Mouse (Mus musculus) brain, embryonic 14.5 days (tissue): Measurements from ENCODE around the gene Pabpc4. TPM values are rescaled to one million over a fixed set of nuclear protein-coding genes. Genes with fewer than 3 reads are reported as not detected.
"Not testable (repeated sequence)": the region's sequence is repeated elsewhere in the genome, so short reads cannot be mapped to it uniquely, and the experiment has no call there.

ENCODE experiments used
- DNase-seq: peaks from one replicate; pipeline ENCODE4 v3.0.0-alpha.2; 2011; ENCODE audit warnings: low read depth
- CTCF ChIP-seq: fragments of 200-500 bp; IDR thresholded peaks from 2 replicates; pipeline ENCODE4 v1.5.1; 2012; ENCODE audit warnings: inconsistent platforms, mild to moderate bottlenecking, moderate library complexity, borderline replicate concordance; ENCODE audit not compliant: insufficient read depth, insufficient read length; ENCODE audit errors: extremely low read depth
- POLR2A ChIP-seq: fragments of 200-500 bp; IDR thresholded peaks from 2 replicates; pipeline ENCODE4 v1.6.1; 2012; ENCODE audit warnings: mild to moderate bottlenecking, inconsistent platforms, borderline replicate concordance; ENCODE audit not compliant: poor library complexity, insufficient read depth, insufficient read length, severe bottlenecking; ENCODE audit errors: extremely low read depth
- polyA plus RNA-seq: library from polyadenylated mRNA; depleted of rRNA; stranded (reverse); fragments of >200 nt; gene quantifications from 2 replicates; pipeline ENCODE4 v1.2.3, GENCODE M21; 2012

Pabpc4 gene
- polyA plus RNA-seq, 1 experiment, result 85.0 TPM

DNA sequence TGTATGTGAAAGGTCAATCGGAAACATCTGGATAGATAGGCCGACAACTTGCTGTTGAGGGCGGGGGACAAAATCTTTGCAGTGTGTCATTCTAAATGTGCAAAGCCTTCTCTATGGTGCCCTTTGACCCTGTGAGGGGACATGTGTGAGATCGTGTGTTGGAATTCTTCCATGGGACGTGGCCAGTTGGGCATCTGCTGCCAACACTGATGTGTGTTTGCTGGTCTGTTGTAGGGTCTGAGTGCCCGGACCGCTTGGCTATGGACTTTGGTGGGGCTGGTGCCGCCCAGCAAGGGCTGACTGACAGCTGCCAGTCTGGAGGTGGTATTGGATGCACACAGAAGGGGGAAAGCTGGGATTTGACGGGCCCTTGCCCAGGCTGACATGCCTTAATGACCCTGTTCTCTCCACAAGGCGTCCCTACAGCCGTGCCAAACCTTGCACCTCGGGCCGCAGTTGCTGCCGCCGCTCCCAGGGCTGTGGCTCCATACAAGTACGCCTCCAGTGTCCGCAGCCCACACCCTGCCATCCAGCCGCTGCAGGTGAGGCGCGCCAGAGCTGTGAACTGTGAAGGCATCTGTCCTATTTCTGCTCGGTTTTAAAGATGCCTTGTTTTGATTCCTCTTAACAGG, 33.5 kb downstream of the Pabpc4 start:
- TF ChIP-seq POLR2A, result no peak
- no peak for TF ChIP-seq CTCF
- DNase-seq, result no peak

DNA sequence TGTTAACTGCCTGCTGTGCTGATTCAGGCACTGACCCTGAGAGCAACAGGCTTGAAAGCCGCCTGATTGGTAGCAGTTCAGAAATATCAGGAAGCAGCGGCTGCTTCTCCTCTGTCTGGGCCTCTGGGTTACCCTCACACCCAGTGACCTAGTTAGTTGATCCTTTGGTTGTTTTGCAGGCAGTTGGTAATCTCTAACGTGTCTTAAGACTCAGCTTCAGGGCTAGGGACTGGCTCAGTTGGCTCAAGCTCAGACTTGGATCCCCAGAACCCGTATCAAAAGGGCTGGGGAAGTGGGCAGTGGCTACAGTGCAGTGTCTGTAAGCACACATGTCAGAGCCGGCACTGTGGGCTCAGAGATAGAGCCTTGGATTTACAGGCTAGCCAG, 34.0 kb downstream of the Pabpc4 start:
- TF ChIP-seq CTCF, result no peak
- no peak for TF ChIP-seq POLR2A
- no peak for DNase-seq

DNA sequence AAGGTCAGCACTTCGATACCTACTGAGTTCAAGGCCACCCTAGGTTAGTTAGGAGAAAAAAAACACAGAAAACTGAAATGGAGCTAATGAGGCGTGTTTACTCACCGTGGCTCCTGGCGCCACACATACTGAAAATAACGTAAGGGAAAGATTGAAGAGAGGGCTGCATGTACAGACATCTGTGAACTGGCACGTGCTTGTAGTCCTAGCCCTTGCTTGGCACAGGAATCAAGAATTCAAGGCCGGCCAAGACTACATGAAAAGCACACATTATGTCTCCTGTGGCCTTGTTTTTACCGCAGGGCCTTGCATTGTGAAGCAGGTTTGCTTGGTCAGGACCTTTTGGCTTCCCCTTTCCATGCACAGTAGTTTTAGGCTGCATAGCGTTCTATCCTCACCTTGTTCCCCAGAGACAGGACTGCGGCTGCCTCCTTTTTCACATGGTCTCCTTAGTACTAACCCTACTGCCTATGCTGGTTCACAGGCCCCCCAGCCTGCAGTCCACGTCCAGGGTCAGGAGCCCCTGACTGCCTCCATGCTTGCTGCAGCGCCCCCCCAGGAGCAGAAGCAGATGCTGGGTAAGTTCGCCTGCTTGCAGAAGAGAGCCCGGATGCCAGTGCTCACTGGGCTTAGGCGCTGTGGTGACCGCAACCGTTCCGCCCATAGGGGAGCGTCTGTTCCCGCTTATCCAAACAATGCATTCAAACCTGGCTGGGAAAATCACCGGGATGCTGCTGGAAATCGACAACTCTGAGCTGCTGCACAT, 35.2 kb downstream of the Pabpc4 start:
- no peak for DNase-seq

DNA sequence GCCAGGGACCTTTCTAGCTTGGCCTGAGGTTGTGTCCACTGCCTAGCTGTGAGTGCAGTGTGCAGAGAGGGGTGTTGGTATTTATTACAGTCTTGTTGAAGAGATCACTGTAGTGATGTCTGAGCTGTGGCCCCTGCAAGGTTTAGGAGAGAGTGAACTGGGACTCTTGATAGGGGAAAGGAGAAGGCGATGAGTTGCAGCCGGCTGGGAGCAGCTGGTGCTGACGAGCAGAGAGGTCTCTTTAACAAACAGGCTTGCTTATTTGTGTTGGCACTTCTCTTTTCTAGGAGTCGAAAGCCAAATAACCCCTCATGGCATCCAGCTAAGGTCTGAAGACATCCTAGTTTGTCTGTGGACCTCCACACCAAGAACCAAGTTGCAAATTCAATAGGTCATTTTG, 36.1 kb downstream of the Pabpc4 start:
- DNase-seq, result no peak
- TF ChIP-seq POLR2A (no peak), CTCF (no peak)

More for the DNA sequence above, 35.2 kb downstream of the Pabpc4 start:
- TF ChIP-seq POLR2A, result no peak
- no peak for TF ChIP-seq CTCF

- DNase-seq, result peak; percentile 19
- TF ChIP-seq CTCF (no peak), POLR2A (no peak)
These were observed 37.0 kb downstream of the Pabpc4 start for GRCm38 (mm10) chr4:123298980-123299670.

GRCm38 (mm10) chr4:123305789-123306188, 43.6 kb downstream of the Pabpc4 start:
- DNase-seq, result peak; percentile 57
- TF ChIP-seq CTCF (peak; percentile 71), POLR2A (no peak)

- peak; percentile 9 for DNase-seq
- TF ChIP-seq POLR2A (no peak), CTCF (no peak)
These were observed 44.8 kb downstream of the Pabpc4 start for GRCm38 (mm10) chr4:123306999-123307398.

DNA sequence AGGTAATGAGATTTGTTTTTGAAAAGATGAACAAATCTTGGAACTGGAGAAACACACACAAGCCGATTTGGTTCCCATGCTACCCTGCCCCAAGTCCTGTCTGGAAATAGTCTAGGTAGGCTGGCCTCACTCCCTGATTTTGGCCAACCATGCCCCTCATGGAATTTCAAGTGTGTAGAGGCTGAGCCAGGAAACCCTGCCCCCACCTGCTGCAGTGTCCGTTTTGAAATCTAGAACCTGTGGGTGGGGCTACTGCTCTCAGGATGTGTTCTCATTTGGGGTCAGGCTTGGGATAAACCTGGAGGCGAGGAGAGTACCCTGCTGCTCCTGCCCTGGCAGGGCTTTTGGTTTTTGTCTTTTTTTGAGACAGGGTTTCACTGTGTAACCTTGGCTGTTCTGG, 46.1 kb downstream of the Pabpc4 start:
- no peak for DNase-seq
- TF ChIP-seq CTCF, result no peak
- TF ChIP-seq POLR2A, result no peak

- TF ChIP-seq CTCF, result no peak
- no peak for TF ChIP-seq POLR2A
- no peak for DNase-seq
These were observed 49.7 kb downstream of the Pabpc4 start for GRCm38 (mm10) chr4:123311845-123312244.

DNA sequence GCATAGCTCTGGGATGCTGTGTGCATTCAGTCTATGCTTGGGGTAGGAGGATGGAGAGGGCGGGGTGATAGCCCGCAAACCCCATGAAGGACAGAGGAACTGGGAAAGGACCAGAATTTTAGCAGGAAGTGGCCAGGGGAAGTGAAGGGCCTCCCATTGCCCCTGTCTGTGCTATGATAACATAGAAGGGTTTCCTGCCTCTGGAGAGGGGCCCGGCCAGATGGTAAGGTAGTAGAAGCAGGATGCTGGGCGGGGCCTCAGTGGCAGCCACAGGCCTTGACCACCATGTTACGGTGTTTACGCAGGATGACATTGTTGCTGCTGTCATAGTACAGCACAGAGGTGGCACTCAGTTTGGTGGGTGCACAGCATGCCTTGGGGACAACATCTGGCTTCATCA, 50.9 kb downstream of the Pabpc4 start:
- no peak for TF ChIP-seq CTCF
- no peak for TF ChIP-seq POLR2A
- no peak for DNase-seq

- TF ChIP-seq CTCF (no peak), POLR2A (no peak)
- DNase-seq, result no peak
These were observed 52.3 kb downstream of the Pabpc4 start for GRCm38 (mm10) chr4:123314497-123314896.

DNA sequence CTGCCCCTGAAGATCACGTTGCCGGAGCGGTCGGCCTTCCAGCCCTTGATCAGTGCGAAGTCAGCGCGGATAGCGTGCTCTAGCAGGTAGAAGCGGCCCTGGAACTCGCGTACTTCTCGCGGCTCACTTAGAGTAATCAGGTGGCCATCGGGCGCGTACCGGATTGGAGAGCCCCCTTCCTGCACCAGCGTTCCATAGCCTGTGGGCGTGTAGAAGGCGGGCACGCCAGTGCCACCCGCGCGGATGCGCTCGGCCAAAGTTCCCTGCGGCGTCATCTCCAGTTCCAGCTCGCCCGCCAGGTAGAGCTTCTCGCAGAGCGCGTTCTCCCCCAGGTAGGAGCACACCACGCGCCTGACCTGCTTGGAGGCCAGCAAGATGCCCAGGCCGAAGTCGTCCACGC, 60.8 kb downstream of the Pabpc4 start:
- not testable (repeated sequence) for DNase-seq
